Comparison of ENCODE assay signal across 8 mouse cellular contexts in genomic region chr8:111909621-111910450, GRCm38 (mm10). TPM values are rescaled to one million over a fixed set of nuclear protein-coding genes. Genes with fewer than 3 reads are reported as not detected.
A peak's percentile ranks its signal among the peaks of the same experiment; 100 is the strongest.
DNase-seq lines count a peak whose midpoint lies in the region; ATAC-seq and TF ChIP-seq lines count a peak whose summit lies in the region.

Gene Chst5 (minus strand): TSS chr8:111910447.

- H3K36me3 ChIP-seq in forebrain, postnatal 0 days (ENCODE audit: insufficient read depth): 0 out of 2 replicates have a peak, but pooled peaks cover 5% of the 10 kb centered on the region
- 0 out of 2 replicates have a peak, but pooled peaks cover 6% of the 10 kb centered on the region for H3K36me3 ChIP-seq in midbrain, embryonic 13.5 days

- ATAC-seq in forebrain, postnatal 0 days: peak; percentile 44; the same call in 1 of the 2 replicates
- ATAC-seq in midbrain, embryonic 13.5 days: peak; percentile 64
- ATAC-seq in erythroid progenitor cell, adult 5-6 weeks (replicated peaks; ENCODE audit: low FRiP score, poor library complexity, severe bottlenecking): no peak

- no peaks in the 10 kb centered on the region for H3K9me3 ChIP-seq in forebrain, postnatal 0 days (ENCODE audit: low read length)
- H3K9me3 ChIP-seq in midbrain, embryonic 13.5 days: no peaks in the 10 kb centered on the region

- peak within 1 kb of the TSS; percentile 93 for H3K4me2 ChIP-seq in forebrain, postnatal 0 days (ENCODE audit: low read depth)
- peak within 1 kb of the TSS; percentile 68 for H3K4me2 ChIP-seq in midbrain, embryonic 13.5 days (replicated peaks)

- peak within 1 kb of the TSS; percentile 48; the same call in 1 of the 2 replicates for H3K27ac ChIP-seq in cerebellum, adult 2 months (ENCODE audit: insufficient read depth, low read length)
- H3K27ac ChIP-seq in forebrain, postnatal 0 days (ENCODE audit: low read depth, low read length): no peak within 1 kb of the TSS
- no peak within 1 kb of the TSS for H3K27ac ChIP-seq in midbrain, embryonic 13.5 days

- 4% methylated on average over 46 of the region's 47 CpGs for WGBS in cerebellum, adult 2 months
- WGBS in forebrain, postnatal 0 days: 5% methylated on average over 47 of the region's 47 CpGs
- WGBS in midbrain, embryonic 13.5 days: 6% methylated on average over 47 of the region's 47 CpGs

- peak within 1 kb of the TSS; percentile 82 for H3K4me3 ChIP-seq in cerebellum, adult 2 months (replicated peaks; ENCODE audit: insufficient read depth, low read depth, low read length)
- peak within 1 kb of the TSS; percentile 45 for H3K4me3 ChIP-seq in forebrain, postnatal 0 days (ENCODE audit: low read depth, low read length)
- H3K4me3 ChIP-seq in midbrain, embryonic 13.5 days (replicated peaks): peak within 1 kb of the TSS; percentile 48

- TF ChIP-seq POLR2A in cerebellum, adult 2 months (IDR thresholded peaks at IDR 0.05; ENCODE audit: borderline replicate concordance, insufficient read depth, low read length): no peak

- DNase-seq in kidney, postnatal 4 days: peak; percentile 21 to 35
- no peak for DNase-seq in kidney, postnatal 25 days
- peak; percentile 52 to 59 for DNase-seq in cerebellum, adult 2 months
- DNase-seq in forebrain, postnatal 0 days: peak; percentile 55
- no peak for DNase-seq in adrenal gland, postnatal 36 days
- DNase-seq in right cerebral cortex, adult 2 months (ENCODE audit: low spot score in 2 of 2): no peak

- no peaks in the 10 kb centered on the region; the same call in 1 of the 2 replicates for H3K4me1 ChIP-seq in cerebellum, adult 2 months (ENCODE audit: control insufficient read depth, insufficient read depth, low read length)
- peaks cover 26% of the 10 kb centered on the region; the same call in 1 of the 2 replicates for H3K4me1 ChIP-seq in forebrain, postnatal 0 days (ENCODE audit: insufficient read depth)
- H3K4me1 ChIP-seq in midbrain, embryonic 13.5 days (replicated peaks): peaks cover 15% of the 10 kb centered on the region

- TF ChIP-seq CTCF in cerebellum, adult 2 months (IDR thresholded peaks at IDR 0.05; ENCODE audit: borderline replicate concordance, insufficient read depth, low read depth, low read length): no peak
- TF ChIP-seq CTCF in forebrain, postnatal 0 days (IDR thresholded peaks at IDR 0.05; ENCODE audit: low read depth): no peak

- peak within 1 kb of the TSS; percentile 63 for H3K9ac ChIP-seq in forebrain, postnatal 0 days
- H3K9ac ChIP-seq in midbrain, embryonic 13.5 days (replicated peaks): peak within 1 kb of the TSS; percentile 67

- H3K27me3 ChIP-seq in cerebellum, adult 2 months (ENCODE audit: control insufficient read depth, insufficient read depth, low read length): no peaks in the 10 kb centered on the region
- no peaks in the 10 kb centered on the region for H3K27me3 ChIP-seq in forebrain, postnatal 0 days (ENCODE audit: insufficient read depth, low read length)
- H3K27me3 ChIP-seq in midbrain, embryonic 13.5 days: no peaks in the 10 kb centered on the region

RNA-seq across cellular contexts. Expression of gene Chst5, which starts in this region (rescaled TPM):
- polyA plus RNA-seq in cerebellum, adult 2 months (2012; rRNA removed): 2.1 and 3.1 TPM in 2 replicates
- 1.5 and 3.7 TPM in 2 replicates for total RNA-seq in forebrain, postnatal 0 days (2014; rRNA removed)
- 1.8 and 2.6 TPM in 2 replicates for polyA plus RNA-seq in forebrain, postnatal 0 days (2015; fragmentation: Nextera tagmentation; extraction: Ambion mirVana)
- 3.1 and 4.2 TPM in 2 replicates for polyA plus RNA-seq in midbrain, embryonic 13.5 days (2015; fragmentation: Nextera tagmentation; extraction: Ambion mirVana)
- total RNA-seq in adrenal gland, postnatal 36 days (2021): not detected
- total RNA-seq in erythroid progenitor cell, adult 5-6 weeks (2015; ENCODE audit: low replicate concordance): not detected in 2 replicates
- total RNA-seq in erythroid progenitor cell, adult 5-6 weeks (2017; ENCODE audit: low replicate concordance): not detected in 2 replicates

Comparison
In these comparisons a context has a peak if more than half of its experiments do, and no peak if none do; other contexts are left out.
1. DNase-seq: peak in kidney, postnatal 4 days (2 of 2), cerebellum, adult 2 months (2 of 2) and forebrain, postnatal 0 days (single experiment); none in kidney, postnatal 25 days (0 of 2), adrenal gland, postnatal 36 days (0 of 2) and right cerebral cortex, adult 2 months (0 of 2).
2. Peak in every context shown above with its lines, with median percentiles within 50 percentile points of each other: H3K4me3 ChIP-seq.